Mouse (Mus musculus) myocyte (in vitro differentiated cells): ENCODE data around the gene Arhgap19. TPM values are rescaled to one million over a fixed set of nuclear protein-coding genes. Genes with fewer than 3 reads are reported as not detected.
"Not testable (repeated sequence)": the region's sequence is repeated elsewhere in the genome, so short reads cannot be mapped to it uniquely, and the experiment has no call there.

Experiments used
- H3K27me3 ChIP-seq: one replicate; pipeline ENCODE4 v1.6.1; 2011; ENCODE audit not compliant: control insufficient read depth, insufficient read depth, insufficient read length
- H3K36me3 ChIP-seq: one replicate; pipeline ENCODE4 v1.6.1; 2011; ENCODE audit not compliant: control insufficient read depth, insufficient read depth
- H3K4me2 ChIP-seq: one replicate; pipeline ENCODE4 v1.6.1; 2011; ENCODE audit warnings: low read depth, control low read depth
- H3K4me3 ChIP-seq: one replicate; pipeline ENCODE4 v1.5.1; 2011; ENCODE audit warnings: mild to moderate bottlenecking, control low read depth, moderate library complexity
- H3K79me2 ChIP-seq: one replicate; pipeline ENCODE4 v1.6.1; 2011; ENCODE audit not compliant: control insufficient read depth, insufficient read depth
- H3ac ChIP-seq: one replicate; pipeline ENCODE4 v1.6.1; 2011; ENCODE audit not compliant: control insufficient read depth, insufficient read length
- CEBPB ChIP-seq: IDR thresholded peaks from 2 replicates; pipeline ENCODE4 v1.6.1; 2011; ENCODE audit warnings: mild to moderate bottlenecking, moderate library complexity; ENCODE audit not compliant: poor library complexity, insufficient read depth, severe bottlenecking
- E2F4 ChIP-seq: IDR thresholded peaks from one replicate; pipeline ENCODE4 v1.6.1; 2011; ENCODE audit warnings: mild to moderate bottlenecking, control low read depth, moderate library complexity; ENCODE audit not compliant: insufficient read depth
- MAX ChIP-seq: IDR thresholded peaks from one replicate; pipeline ENCODE4 v1.6.1; 2011; ENCODE audit warnings: low read depth, mild to moderate bottlenecking, control low read depth
- MYOD1 ChIP-seq, 3 experiments: IDR thresholded peaks; one replicate each; pipeline ENCODE4 v1.6.1; 2011; ENCODE audit warnings: control low read depth in 2 of 3, low read depth in 2 of 3, mild to moderate bottlenecking in 2 of 3, moderate library complexity in 1 of 3; ENCODE audit not compliant: insufficient read length in 2 of 3, control insufficient read depth in 1 of 3
- MYOG ChIP-seq, 3 experiments: IDR thresholded peaks; one replicate each; pipeline ENCODE4 v1.6.1; 2011; ENCODE audit warnings: control low read depth in 2 of 3, low read depth in 2 of 3, mild to moderate bottlenecking in 2 of 3; ENCODE audit not compliant: insufficient read length in 2 of 3, control insufficient read depth in 1 of 3, insufficient read depth in 1 of 3
- POLR2A ChIP-seq: IDR thresholded peaks from one replicate; pipeline ENCODE4 v1.6.1; 2011; ENCODE audit warnings: low read depth, mild to moderate bottlenecking, control low read depth, moderate library complexity; ENCODE audit not compliant: insufficient read length
- POLR2AphosphoS2 ChIP-seq: IDR thresholded peaks from one replicate; pipeline ENCODE4 v1.6.1; 2011; ENCODE audit warnings: low read depth, control low read depth; ENCODE audit not compliant: insufficient read length
- REST ChIP-seq: IDR thresholded peaks from one replicate; pipeline ENCODE4 v1.6.1; 2011; ENCODE audit warnings: mild to moderate bottlenecking, control low read depth, moderate library complexity; ENCODE audit not compliant: insufficient read depth, insufficient read length
- SRF ChIP-seq: IDR thresholded peaks from one replicate; pipeline ENCODE4 v1.6.1; 2011; ENCODE audit warnings: low read depth; ENCODE audit not compliant: control insufficient read depth, insufficient read length
- TCF12 ChIP-seq: IDR thresholded peaks from one replicate; pipeline ENCODE4 v1.6.1; 2011; ENCODE audit warnings: mild to moderate bottlenecking, control low read depth; ENCODE audit not compliant: poor library complexity, insufficient read depth, severe bottlenecking
- TCF3 ChIP-seq: IDR thresholded peaks from one replicate; pipeline ENCODE4 v1.6.1; 2011; ENCODE audit warnings: low read depth, control low read depth; ENCODE audit not compliant: insufficient read length
- USF1 ChIP-seq: IDR thresholded peaks from one replicate; pipeline ENCODE4 v1.6.1; 2011; ENCODE audit warnings: low read depth, mild to moderate bottlenecking, control low read depth, moderate library complexity
- polyA plus RNA-seq: library from polyadenylated mRNA; unstranded; fragments of >200 nt; fragmentation: generic; extraction: Trizol; gene quantifications from one replicate; pipeline ENCODE4 v1.2.1, GENCODE M21; 2012; ENCODE audit warnings: missing spikeins

The Arhgap19 gene
- 4.4 TPM for polyA plus RNA-seq

- TF ChIP-seq MAX = no peak
- peak in 1 of 3 experiments; percentile 22 for TF ChIP-seq MYOD1 (IDR thresholded peaks at IDR 0.05; ENCODE audit: control insufficient read depth in 1 of 3, insufficient read length in 2 of 3, low read depth in 2 of 3)
- TF ChIP-seq USF1 = peak; percentile 9
- TF ChIP-seq E2F4 = peak; percentile 82
- TF ChIP-seq MYOG (IDR thresholded peaks at IDR 0.05; ENCODE audit: control insufficient read depth in 1 of 3, insufficient read depth in 1 of 3, insufficient read length in 2 of 3, low read depth in 2 of 3) = no peak
- no peak for TF ChIP-seq CEBPB
- TF ChIP-seq TCF12 = no peak
- TF ChIP-seq SRF = no peak
- peak; percentile 74 for TF ChIP-seq POLR2A
- TF ChIP-seq REST = no peak
- TF ChIP-seq TCF3 = no peak
- peak; percentile 75 for TF ChIP-seq POLR2AphosphoS2
- H3K4me2 ChIP-seq = peak within 1 kb of the TSS; percentile 85
- no peaks in the 10 kb centered on the region for H3K79me2 ChIP-seq
- peak within 1 kb of the TSS; percentile 38 for H3K4me3 ChIP-seq
- no peaks in the 10 kb centered on the region for H3K36me3 ChIP-seq
- no peaks in the 10 kb centered on the region for H3K27me3 ChIP-seq
- H3ac ChIP-seq = peak within 1 kb of the TSS; percentile 79
Measured at GRCm38 (mm10) chr19:41801742-41802369, at the start of gene Arhgap19. Arhgap19 (minus strand) TSS chr19:41802047.

- H3K4me2 ChIP-seq = no peak overlapping the region
- no peaks in the 10 kb centered on the region for H3K79me2 ChIP-seq
Measured at GRCm38 (mm10) chr19:41850719-41851543, 49.1 kb upstream of the Arhgap19 start.

GRCm38 (mm10) chr19:41850021-41850718, 48.3 kb upstream of the Arhgap19 start:
- H3K27me3 ChIP-seq = peaks cover 17% of the 10 kb centered on the region
- no peaks in the 10 kb centered on the region for H3K36me3 ChIP-seq
- TF ChIP-seq POLR2A (no peak), TCF3 (no peak), TCF12 (no peak), POLR2AphosphoS2 (no peak), USF1 (no peak), E2F4 (no peak), MAX (no peak), CEBPB (no peak), SRF (no peak), REST (no peak), MYOG (IDR thresholded peaks at IDR 0.05; ENCODE audit: control insufficient read depth in 1 of 3, insufficient read depth in 1 of 3, insufficient read length in 2 of 3, low read depth in 2 of 3) (no peak), MYOD1 (IDR thresholded peaks at IDR 0.05; ENCODE audit: control insufficient read depth in 1 of 3, insufficient read length in 2 of 3, low read depth in 2 of 3) (no peak)
- H3K4me3 ChIP-seq = no peak overlapping the region
- no peaks in the 10 kb centered on the region for H3K79me2 ChIP-seq
- no peak overlapping the region for H3ac ChIP-seq
- no peak overlapping the region for H3K4me2 ChIP-seq

More at GRCm38 (mm10) chr19:41850719-41851543, 49.1 kb upstream of the Arhgap19 start:
- H3ac ChIP-seq = no peak overlapping the region
- peaks cover 17% of the 10 kb centered on the region for H3K27me3 ChIP-seq
- TF ChIP-seq MYOG (IDR thresholded peaks at IDR 0.05; ENCODE audit: control insufficient read depth in 1 of 3, insufficient read depth in 1 of 3, insufficient read length in 2 of 3, low read depth in 2 of 3) (no peak), REST (no peak), POLR2A (no peak), MYOD1 (IDR thresholded peaks at IDR 0.05; ENCODE audit: control insufficient read depth in 1 of 3, insufficient read length in 2 of 3, low read depth in 2 of 3) (no peak), TCF3 (no peak), E2F4 (no peak), SRF (no peak), USF1 (no peak), MAX (no peak)
- H3K36me3 ChIP-seq = no peaks in the 10 kb centered on the region
- no peak overlapping the region for H3K4me3 ChIP-seq

GRCm38 (mm10) chr19:41847992-41848851, 46.4 kb upstream of the Arhgap19 start, which contains the start of gene Frat2:
Frat2 (minus strand) TSS chr19:41848132.
- Histone ChIP-seq H3K79me2 (no peaks in the 10 kb centered on the region), H3K27me3 (peaks cover 23% of the 10 kb centered on the region), H3ac (peak within 1 kb of the TSS; percentile 44), H3K36me3 (no peaks in the 10 kb centered on the region), H3K4me2 (peak within 1 kb of the TSS; percentile 87), H3K4me3 (peak within 1 kb of the TSS; percentile 36)
- TF ChIP-seq SRF (no peak), USF1 (no peak), REST (no peak), TCF12 (no peak), POLR2A (peak; percentile 55), E2F4 (no peak), MYOG (IDR thresholded peaks at IDR 0.05; ENCODE audit: control insufficient read depth in 1 of 3, insufficient read depth in 1 of 3, insufficient read length in 2 of 3, low read depth in 2 of 3) (peak in 1 of 3 experiments; percentile 39), MAX (peak; percentile 58), POLR2AphosphoS2 (no peak), CEBPB (peak; percentile 52), MYOD1 (IDR thresholded peaks at IDR 0.05; ENCODE audit: control insufficient read depth in 1 of 3, insufficient read length in 2 of 3, low read depth in 2 of 3) (no peak), TCF3 (no peak)

- not testable (repeated sequence) for H3K36me3 ChIP-seq, H3K79me2 ChIP-seq
- H3K27me3 ChIP-seq = peaks cover 26% of the 10 kb centered on the region
- peak overlapping the region; percentile 44 for H3ac ChIP-seq
- H3K4me3 ChIP-seq = peak overlapping the region; percentile 36
- peak overlapping the region; percentile 87 for H3K4me2 ChIP-seq
Measured at GRCm38 (mm10) chr19:41847614-41847991, 45.8 kb upstream of the Arhgap19 start.
